Mouse (Mus musculus) testis, adult 2 months (tissue): ENCODE measurements around the gene Pxylp1.

Experiments
- CTCF ChIP-seq: fragments of 200-500 bp; IDR thresholded peaks from 2 replicates; pipeline ENCODE4 v1.5.1; 2012; ENCODE audit warnings: low read depth, mild to moderate bottlenecking, inconsistent platforms, low read length, moderate library complexity; ENCODE audit not compliant: control insufficient read depth, insufficient read depth, insufficient replicate concordance
- POLR2A ChIP-seq: fragments of 200-500 bp; IDR thresholded peaks from 2 replicates; pipeline ENCODE4 v1.6.1; 2012; ENCODE audit warnings: low read depth, mild to moderate bottlenecking, inconsistent platforms, low read length, moderate library complexity; ENCODE audit not compliant: control insufficient read depth

DNA sequence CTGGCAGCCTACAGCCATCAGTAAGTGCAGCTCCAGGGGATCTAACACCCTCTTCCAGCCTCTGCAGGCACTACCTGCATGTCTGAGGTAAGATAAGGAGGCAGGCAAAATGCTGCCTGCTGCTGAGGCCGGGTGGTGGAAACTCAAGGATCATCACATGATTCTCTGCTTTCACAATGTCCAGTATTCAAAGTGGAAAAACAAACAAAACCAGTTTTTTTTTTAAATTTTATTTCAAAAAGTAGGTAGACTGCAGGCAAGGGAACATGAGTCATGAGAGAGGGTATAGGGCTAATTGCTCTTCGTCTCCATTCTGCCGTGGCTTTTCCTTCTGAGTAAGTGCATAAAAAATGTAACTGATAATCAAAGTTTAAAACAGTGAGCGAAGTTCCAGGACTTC is 29.6 kb downstream of the Pxylp1 start:
- TF ChIP-seq POLR2A (no peak), CTCF (no peak)
